Mouse (Mus musculus) T-helper 1 cell (primary cell): ENCODE measurements around the gene Glo1.

ENCODE experiments used
- in situ Hi-C: fragments of 300-600 bp; cut with MboI, MseI; formaldehyde crosslinking; loops from one replicate; pipeline ENCODE4 v1.15.1; 2025; ENCODE audit warnings: high pct_unique_total_duplicates

Glo1 gene

GRCm38 (mm10) chr17:30539098-30539497 is 87.6 kb downstream of the Glo1 start:
- in situ Hi-C loops = no loop called here

- in situ Hi-C loops = no loop called here
Measured at GRCm38 (mm10) chr17:30536651-30537050, 90.0 kb downstream of the Glo1 start.
